Mouse (Mus musculus): ENCODE results near the gene Npr1.

Gene Npr1

GRCm38 (mm10) chr3:90437131-90437530, 28.5 kb downstream of the Npr1 start:
- no peak for DNase-seq

DNA sequence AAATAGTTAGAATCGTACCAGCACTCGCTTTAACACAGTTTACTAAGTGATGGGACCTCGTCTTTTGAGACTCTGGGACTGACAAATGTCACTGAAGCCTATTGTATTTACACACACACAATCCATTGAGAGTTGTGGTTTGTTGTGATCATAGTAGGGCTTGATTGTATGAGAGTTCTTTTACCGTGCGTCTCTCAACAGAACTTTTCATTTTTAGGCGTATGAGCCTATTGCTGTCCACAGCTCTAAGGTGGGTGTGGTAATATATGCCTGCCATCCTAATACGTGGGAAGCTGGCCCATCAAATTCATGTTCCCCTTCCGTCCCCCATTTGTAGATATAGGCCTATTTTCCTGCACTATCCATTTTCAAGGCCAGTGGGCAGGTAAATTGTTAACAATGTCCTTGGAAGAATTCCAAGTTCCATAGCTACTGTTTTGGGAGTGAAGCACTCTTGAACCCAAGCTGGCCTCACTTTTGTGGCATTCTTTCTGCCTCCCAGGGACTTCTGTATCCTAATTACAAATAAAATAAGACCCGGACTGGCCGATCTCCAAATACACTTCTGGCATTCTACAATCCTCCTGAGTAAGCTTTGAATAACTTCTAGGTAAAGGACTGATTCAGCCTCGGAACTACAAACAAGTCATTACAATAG, 31.5 kb downstream of the Npr1 start:
- peak; percentile 39 to 51 for DNase-seq

DNA sequence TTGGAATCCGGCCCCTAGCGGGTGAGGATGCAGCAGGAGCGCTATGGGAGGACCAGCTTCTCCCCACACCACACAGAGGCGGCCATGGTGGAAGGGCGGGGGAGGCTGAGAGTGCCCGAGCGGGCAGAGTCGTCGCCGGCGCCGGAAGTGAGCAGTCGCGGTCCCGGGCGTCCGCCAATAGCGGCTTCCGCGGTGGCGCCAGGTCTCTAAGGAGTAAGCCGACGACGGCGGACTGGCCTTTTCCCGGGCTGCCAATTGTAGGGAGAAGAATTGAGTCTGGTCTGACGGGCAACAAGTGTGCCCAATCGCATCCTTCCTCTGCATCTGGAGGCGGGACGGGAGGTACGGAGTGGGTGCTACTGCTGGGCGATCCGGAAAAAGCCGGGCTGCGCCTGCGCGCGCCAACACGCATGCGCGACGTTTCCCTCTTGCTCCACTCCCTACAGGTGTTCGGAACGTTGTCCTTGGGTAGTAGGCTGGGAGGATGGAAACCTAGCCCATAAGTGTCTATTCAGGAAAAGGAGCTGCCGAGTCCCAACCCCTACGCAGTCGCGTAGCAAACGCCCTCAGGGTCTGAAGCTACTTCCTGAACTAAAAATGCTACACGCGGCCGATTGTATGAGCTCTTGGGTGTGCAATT, 32.2 kb downstream of the Npr1 start, which contains the start of gene Ints3:
Gene Ints3, minus strand, starts transcription at position 242 of the 640 bp plus-strand sequence.
- peak; percentile 100 for DNase-seq

- DNase-seq: peak in 1 of 2 experiments; percentile 51
Measured at GRCm38 (mm10) chr3:90432811-90433219, 32.9 kb downstream of the Npr1 start.

DNA sequence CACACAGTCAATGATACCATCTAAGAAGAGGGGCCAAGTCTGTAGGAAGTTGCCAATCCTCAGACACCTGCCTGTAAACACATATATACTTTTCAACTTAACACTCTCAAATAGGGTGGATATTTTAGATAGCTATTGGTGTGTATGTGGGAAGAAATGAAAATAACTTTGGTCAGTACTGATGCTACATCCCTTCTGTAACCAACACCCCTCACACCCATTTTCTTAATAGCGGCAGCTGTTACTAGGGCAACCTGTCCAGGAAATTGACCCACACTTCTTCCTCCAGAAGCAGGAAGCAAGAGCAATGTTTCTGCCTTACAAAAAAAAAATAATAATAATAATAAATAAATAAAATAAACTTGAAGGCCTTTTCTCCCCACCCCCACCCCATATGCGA, 33.3 kb downstream of the Npr1 start:
- no peak for DNase-seq

- no peak for DNase-seq
Measured at GRCm38 (mm10) chr3:90429576-90429975, 36.1 kb downstream of the Npr1 start.

GRCm38 (mm10) chr3:90428186-90428585, 37.5 kb downstream of the Npr1 start:
- DNase-seq: peak in 1 of 2 experiments; percentile 30

DNA sequence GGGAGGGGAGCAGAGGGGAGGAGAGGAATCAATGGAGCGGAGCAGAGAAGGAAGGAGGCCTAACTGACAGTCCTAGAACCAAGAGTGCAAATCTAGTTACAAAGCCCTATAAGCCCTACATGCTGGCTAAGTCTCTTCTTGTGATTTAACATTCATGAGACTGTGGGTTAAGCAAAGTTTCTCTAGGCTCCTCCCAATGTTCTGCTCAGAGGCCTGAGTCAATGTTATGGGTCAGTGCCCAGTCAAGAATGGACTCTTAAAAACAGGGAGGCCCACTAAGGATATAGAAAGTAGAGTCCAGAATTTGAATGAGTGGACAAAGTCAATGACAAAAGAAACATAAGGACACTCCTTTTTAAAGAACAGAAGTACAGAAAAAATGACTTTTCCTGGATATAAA, 38.1 kb downstream of the Npr1 start:
- no peak for DNase-seq

DNA sequence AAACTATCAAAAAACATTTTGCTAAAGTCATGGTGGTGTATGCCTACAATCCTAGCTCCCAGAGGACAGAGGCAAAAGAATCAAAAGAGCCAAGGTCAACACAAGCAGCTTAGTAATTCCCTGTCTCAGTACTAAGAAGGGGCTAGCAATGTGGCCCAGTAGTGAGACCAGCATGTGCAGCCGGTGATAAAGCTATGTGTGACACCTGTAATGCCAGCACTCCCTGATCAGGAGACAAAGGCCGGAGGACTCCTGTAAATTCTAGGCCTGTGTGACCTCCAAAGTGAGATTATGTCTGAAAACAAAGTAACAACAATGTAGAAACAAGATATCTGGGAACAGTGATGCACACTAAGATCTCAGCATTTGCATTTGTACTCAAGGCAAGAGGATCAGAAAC, 40.2 kb downstream of the Npr1 start:
- DNase-seq: no peak

- DNase-seq: no peak
Measured at GRCm38 (mm10) chr3:90423549-90423948, 42.1 kb downstream of the Npr1 start.

DNA sequence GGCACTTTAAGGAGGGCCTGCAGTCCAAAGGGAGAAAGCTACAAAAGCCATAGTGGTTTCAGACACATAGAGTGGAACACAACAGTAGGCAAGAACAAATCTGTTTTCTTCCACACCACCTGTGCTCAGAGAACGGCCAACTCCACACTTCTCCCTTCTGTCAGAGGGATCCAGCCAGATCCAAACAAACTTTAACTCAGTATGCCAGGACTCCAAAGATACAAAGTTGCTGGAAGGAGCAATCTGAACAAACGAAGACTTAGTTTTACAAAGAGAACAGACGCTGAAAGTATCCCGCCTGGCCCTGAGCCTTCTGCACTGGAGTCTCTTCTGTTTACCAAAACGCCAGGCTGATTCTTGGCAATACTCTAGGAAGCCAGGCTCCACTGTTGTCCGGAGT, 45.0 kb downstream of the Npr1 start:
- DNase-seq: no peak

DNA sequence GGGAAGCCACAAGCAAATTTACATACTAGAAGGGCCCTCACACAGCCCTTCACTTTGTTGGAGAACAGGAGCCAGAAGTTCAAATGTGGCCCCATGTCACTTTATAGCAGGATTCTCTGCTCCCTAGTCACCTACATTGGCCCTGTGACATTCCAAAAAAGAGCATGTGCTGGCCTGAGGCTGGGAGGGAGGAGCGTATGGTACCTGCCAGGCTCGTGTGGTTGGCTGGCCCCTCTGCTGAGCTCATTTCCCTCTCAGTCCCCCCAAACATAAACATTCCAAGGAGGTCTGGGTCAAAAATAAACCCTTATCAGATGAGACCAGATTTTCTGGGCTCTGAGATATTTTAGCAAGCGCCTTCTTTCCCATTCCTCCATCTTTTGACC, 52.7 kb downstream of the Npr1 start:
- DNase-seq: no peak

GRCm38 (mm10) chr3:90412312-90413010, 53.2 kb downstream of the Npr1 start:
- peak; percentile 82 to 86 for DNase-seq

DNA sequence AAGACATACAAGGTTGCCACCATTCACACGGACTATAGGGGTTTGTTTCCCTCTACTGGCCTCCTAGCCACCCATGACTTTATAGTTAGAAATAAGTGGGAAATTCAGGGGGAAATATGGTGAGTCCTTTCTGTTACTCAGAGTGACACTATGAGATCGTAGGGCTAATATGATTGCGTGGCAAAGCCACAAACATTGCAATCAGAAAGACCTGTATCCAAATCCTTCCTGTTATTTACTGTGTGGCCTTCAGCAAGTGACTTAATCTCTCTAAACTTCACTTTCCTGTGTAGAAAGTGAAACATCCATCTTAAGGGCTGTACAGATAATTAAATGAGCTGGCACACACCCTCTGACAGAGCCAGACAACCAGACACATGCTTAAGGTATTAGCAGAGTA, 56.9 kb downstream of the Npr1 start:
- no peak for DNase-seq

- no peak for DNase-seq
Measured at GRCm38 (mm10) chr3:90406414-90406813, 59.3 kb downstream of the Npr1 start.

DNA sequence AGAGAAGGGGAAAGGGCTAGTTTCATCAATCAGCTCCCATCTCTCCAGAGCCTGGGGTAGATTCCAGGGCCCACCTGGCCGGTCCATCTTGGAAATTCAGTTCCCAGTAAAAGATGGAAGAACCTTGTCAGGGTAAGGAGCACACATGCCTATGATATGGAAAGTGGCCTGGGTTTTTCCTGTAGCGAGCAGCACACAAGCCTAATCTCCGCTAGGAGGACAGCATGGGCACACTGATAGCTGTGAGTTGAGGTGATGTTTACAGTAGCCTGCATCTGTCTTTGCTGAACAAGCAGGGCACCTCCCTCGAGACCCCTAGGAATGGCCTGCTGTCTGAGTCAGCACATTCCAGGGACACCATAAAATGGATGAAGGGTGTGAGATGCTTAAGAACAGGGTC, 61.1 kb downstream of the Npr1 start:
- no peak for DNase-seq

DNA sequence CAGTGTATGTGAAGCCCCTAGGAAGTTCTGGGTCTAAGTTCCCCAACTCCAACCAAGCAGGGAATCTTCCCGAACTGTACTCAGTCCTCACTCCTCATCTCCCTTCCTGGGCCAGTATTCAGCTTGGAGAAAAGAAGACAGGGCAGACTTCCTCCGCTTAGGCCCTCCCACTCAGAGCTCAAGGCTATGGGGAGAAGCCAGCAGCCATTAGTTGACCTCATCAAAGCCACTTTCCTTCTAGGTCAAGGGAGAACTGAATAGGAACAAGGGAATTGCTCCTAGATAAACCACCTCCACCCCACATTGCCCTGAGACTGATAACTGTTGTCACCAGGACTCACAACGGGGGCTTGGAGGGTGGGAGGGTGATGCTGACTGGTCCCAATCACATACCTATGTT, 61.5 kb downstream of the Npr1 start:
- no peak for DNase-seq

GRCm38 (mm10) chr3:90400993-90401392, 64.7 kb downstream of the Npr1 start:
- DNase-seq: no peak
